Mouse (Mus musculus): Measurements from ENCODE around the gene Olfr450.

The Olfr450 gene

DNA sequence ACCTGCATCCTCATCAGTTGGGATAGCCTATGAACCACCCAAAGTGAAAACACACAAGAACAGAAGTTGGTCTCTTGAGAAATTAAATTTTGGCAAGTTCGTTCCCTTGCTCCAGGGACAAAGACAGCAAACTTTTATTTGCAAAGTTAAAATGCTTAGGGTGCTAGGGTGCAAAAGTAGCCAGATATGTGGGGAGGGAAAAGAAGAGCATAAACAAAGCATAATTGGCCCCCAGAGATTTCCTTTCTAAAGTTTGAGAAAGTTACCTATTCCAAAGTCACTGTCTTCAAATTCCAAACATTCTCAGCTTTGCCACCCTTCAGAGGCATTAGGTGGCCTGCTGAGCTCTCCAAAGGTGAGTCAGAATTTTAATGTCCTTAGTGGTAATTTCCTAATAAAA, at the start of gene Olfr450:
Olfr450 (plus strand) TSS at position 301 of the 400 bp plus-strand sequence.
- DNase-seq (ENCODE audit: low spot score), result no peak

DNA sequence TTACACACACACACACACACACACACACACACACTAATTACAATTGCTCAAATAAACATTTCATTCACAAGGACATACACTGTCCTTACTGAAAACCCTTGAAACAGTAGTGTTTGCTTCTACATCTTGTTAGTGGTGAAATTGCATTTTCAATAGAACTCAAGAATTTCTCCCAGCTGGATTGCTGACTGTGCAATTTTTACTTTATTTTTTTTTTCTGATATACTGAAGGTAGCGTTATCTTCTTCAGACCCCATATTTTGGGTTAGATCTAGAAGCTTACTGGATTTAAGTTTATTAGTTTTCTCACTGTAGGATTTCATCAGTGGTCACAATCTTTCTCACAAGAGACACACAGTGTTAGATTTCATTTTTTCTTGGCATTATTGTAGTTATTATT, 34.7 kb upstream of the Olfr450 start:
- no peak for DNase-seq (ENCODE audit: low spot score)

DNA sequence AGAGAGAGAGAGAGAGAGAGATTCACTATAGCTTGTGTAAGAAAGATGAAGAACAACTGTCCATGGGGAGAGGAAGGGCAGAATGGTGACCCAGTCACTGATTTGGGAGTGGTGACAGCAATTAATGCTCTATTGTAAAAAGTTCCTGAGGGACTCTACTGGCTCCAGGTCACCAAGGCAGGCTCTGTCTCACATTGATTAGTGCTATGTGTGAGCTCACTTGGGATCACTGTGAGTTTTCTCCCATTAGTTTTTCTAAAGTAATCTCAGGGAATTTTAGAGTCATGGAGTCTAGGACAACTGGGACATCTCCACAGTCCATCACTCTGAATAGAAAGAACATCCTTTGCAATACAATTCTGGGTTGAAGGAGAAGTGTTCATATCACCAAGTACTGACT, 26.9 kb upstream of the Olfr450 start, which contains the start of gene Olfr452:
Olfr452 (plus strand) TSS at position 301 of the 400 bp plus-strand sequence.
- DNase-seq (ENCODE audit: low spot score), result no peak

DNA sequence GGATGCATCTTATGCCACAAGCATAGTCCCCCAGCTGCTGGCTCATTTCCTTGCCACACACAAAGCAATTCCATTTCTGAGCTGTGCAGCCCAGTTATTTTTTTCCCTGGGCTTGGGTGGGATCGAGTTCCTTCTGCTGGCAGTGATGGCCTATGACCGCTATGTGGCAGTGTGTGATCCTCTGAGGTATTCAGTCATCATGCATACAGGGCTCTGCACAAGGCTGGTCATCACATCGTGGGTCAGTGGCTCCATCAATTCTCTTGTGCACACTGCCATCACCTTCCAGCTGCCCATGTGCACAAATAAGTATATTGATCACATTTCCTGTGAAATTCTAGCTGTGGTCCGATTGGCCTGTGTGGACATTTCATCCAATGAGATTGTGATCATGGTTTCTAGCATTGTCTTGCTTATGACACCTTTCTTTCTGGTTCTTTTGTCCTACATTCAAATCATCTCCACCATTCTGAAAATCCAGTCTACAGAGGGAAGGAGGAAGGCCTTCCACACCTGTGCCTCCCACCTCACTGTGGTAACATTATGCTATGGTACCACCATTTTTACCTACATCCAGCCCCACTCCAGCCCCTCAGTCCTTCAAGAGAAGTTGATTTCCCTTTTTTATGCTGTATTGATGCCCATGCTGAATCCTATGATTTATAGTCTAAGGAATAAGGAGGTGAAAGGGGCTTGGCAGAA, 21.3 kb upstream of the Olfr450 start:
- no peak for DNase-seq (ENCODE audit: low spot score)

DNA sequence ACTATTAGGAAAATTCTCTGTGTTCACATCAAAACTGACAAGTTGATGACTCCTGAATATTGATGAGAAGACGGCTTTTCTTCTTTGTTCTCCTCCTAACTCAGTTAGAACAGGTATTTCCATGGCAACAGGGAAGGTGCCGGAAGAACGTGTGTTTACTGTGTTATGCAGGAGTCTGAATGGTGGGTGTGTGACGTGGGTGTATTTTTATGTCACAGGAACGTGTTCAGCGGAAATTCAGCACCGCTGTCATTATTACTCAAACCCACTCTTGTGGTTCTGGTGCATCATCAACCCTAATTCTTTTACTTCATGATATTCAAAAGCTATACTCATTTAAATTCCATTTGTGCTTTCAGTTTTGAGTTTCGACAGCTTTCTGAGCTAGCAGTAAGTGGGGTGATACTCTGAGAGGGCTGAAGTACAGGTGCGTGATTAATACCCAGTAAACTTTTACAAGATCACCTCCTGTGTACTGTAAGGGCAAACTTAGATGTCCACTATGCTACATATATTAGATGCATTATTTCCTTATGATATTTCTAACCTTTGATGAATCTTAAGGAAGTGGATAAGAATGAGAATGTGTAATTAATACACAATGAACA, 20.7 kb upstream of the Olfr450 start:
- DNase-seq (ENCODE audit: low spot score), result no peak

DNA sequence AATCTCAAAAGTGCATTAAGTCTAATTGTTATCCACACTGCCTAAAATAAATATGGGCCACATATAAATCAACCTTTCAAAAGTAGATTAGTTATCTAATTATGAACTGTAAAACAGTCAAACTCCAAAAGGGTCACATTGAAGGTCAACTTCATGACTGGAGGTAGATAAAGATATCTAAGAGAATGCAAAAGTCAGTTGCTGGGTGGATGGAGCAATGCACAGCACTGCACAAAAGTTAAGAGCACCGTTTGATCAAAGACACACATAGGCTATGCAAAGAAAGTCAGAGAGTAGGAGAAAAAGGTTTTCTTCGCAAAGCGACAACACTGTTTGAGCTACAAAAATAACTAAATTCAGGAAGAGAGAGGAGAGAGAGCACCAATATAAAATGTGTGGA, 16.8 kb upstream of the Olfr450 start:
- DNase-seq (ENCODE audit: low spot score), result no peak

DNA sequence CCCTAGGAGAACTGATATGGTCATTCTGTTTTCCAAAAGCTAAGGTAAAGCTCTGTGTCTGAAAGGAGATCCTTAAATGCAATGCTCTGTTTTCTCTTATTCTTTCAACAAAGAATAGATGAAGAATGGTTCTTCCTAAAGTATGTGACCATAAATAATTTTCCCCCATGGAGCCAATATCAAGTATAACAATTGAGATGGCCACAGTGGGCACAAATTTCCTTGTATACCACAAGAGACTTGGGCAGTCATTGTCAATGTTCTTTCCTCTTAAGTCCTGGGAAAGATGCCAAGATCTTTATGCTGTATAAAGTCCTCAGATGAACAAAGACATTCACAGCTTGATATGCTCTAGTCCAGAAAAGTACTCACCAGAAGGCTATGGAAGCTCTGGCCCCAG, 22.3 kb downstream of the Olfr450 start, which contains the start of gene Olfr449:
Olfr449 (plus strand) TSS at position 301 of the 400 bp plus-strand sequence.
- DNase-seq (ENCODE audit: low spot score), result no peak

- DNase-seq (ENCODE audit: low spot score), result no peak
Observed at GRCm38 (mm10) chr6:42860222-42860819, 48.6 kb downstream of the Olfr450 start.

All from ovary, postnatal 36 days (tissue).